Mouse (Mus musculus) C2C12 (cell line): ENCODE data around the gene Rapgef2.

Experiments used
- CTCF ChIP-seq: IDR thresholded peaks from one replicate; pipeline ENCODE4 v1.5.1; 2011; ENCODE audit not compliant: control insufficient read depth, insufficient read depth, insufficient read length
- MYOD1 ChIP-seq: IDR thresholded peaks from one replicate; pipeline ENCODE4 v1.6.1; 2011; ENCODE audit warnings: low read depth; ENCODE audit not compliant: control insufficient read depth, insufficient read length
- USF1 ChIP-seq: IDR thresholded peaks from one replicate; pipeline ENCODE4 v1.6.1; 2011; ENCODE audit warnings: low read depth, mild to moderate bottlenecking, control low read depth, moderate library complexity

DNA sequence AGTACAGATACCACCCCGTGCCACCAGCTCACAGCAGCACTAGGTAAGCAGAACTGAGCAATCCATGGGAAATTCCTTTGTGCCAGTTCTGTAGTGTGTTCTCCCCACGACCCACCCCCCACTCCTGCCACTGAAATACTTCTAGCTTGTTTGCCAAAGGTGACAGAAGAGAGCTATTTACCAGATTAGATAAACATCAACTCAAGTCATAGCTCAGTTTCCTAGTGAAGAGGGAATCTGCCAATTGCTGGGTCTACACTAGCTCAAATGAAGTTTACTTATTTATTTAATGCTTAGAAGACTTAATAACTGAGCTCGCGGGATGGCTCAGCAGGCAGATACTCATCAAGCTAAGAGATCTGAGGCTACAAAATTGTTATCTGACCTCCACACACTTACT, 200.0 kb downstream of the Rapgef2 start:
- TF ChIP-seq MYOD1, result no peak
- no peak for TF ChIP-seq CTCF
- TF ChIP-seq USF1, result no peak
